8 mouse cellular contexts compared by ENCODE assay signal in the genomic region with DNA sequence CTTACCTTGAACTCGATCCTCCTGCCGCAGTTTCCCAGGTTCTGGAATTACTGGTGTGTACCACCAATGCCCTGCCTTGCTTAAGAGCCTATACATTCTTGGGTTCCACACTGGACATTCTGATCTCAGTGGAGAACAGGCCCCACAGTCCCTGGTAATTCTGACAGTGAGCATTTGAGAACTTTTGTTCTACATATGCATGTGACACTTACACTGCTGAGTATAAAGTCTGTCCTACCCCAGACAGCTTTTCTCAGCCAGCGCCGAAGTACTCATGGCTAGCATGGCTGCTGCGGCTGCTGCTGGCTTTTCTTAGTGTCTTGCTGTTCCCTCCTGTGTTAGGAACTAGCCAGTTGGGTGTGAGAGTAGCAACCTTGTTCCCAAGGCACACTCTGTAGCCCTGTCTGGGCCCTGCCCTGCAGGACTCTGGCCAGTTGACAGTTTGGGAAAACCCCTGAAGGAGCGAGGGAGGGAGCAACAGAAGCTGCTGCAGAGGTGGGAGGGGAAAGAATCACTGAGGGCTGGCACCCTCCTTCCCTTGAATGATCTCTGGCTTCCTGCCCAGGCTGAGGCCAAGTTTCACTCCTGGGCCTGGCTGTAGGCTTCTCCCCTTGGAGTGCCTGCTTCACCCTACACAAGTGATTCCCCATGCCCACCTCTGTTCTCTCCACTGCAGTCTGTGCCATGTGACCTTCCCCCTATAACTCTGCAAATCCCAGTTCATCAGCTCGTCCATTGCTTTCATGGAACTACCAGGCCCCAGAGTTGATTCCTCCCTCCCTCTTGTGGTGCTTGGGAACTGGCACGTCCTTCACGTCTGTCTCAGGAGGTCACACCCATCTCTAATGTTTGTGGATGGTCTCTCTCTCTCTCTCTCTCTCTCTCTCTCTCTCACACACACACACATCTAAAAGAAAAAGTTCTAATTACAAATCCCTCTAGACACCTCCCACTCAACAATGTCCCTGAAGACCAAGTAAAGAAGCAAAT. TPM values are rescaled to one million over a fixed set of nuclear protein-coding genes. Genes with fewer than 3 reads are reported as not detected.
DNase-seq lines count a peak whose midpoint lies in the region; ATAC-seq lines count a peak whose summit lies in the region.

No protein-coding gene starts in this region.

- DNase-seq in cerebellum, postnatal 10 days: peak; percentile 73 to 82
- DNase-seq in fibroblast of lung, adult 2 months (ENCODE audit: low read depth): peak; percentile 97
- peak; percentile 79 for DNase-seq in heart, postnatal 36 days
- peak; percentile 39 to 72 for DNase-seq in layer of hippocampus, postnatal 14 days (ENCODE audit: low spot score in 2 of 2)
- DNase-seq in natural killer cell, adult 2 months (ENCODE audit: low spot score in 2 of 2): peak; percentile 21 to 26
- peak; percentile 84 for DNase-seq in urinary bladder, postnatal 14 days (ENCODE audit: low spot score)

- ATAC-seq in cerebellum, adult (ENCODE audit: insufficient number of reproducible peaks, low FRiP score, low TSS enrichment): no peak
- peak; percentile 42 for ATAC-seq in CD4-positive, CD25-positive, alpha-beta regulatory T cell, adult 4 months

- intact Hi-C loops in heart, postnatal 36 days (cut with DNase I): no loop called here

RNA-seq across cellular contexts. Expression of a gene that starts 49.3 kb away (rescaled TPM):
- polyA plus RNA-seq in CD4-positive, CD25-positive, alpha-beta regulatory T cell, adult 4 months (2017; shearing (Covaris generic)): 100 to 1,000 TPM; 643 to 660 TPM
- 10 to 100 TPM; 32.8 to 65.3 TPM for total RNA-seq in heart, postnatal 36 days (2021)
- 10 to 100 TPM; 35.2 to 43.8 TPM for total RNA-seq in layer of hippocampus, postnatal 14 days (2021)

RNA-seq across cellular contexts. Expression of a gene that starts 59.1 kb away (rescaled TPM):
- 100 to 1,000 TPM; 249 to 250 TPM for polyA plus RNA-seq in CD4-positive, CD25-positive, alpha-beta regulatory T cell, adult 4 months (2017; shearing (Covaris generic))
- 100 to 1,000 TPM; 162 to 167 TPM for total RNA-seq in heart, postnatal 36 days (2021)
- total RNA-seq in layer of hippocampus, postnatal 14 days (2021): 100 to 1,000 TPM; 140 to 142 TPM

Comparison
In these comparisons a context has a peak if more than half of its experiments do, and no peak if none do; other contexts are left out.
1. DNase-seq: peak in every context shown above with its lines; median percentile 97 in fibroblast of lung, adult 2 months; 84 in urinary bladder, postnatal 14 days; 79 in heart, postnatal 36 days; 78 in cerebellum, postnatal 10 days; 56 in layer of hippocampus, postnatal 14 days; 24 in natural killer cell, adult 2 months.